Mouse (Mus musculus) gastrocnemius, adult 2 months (tissue): ENCODE results near the gene Kif6. TPM values are rescaled to one million over a fixed set of nuclear protein-coding genes. Genes with fewer than 3 reads are reported as not detected.

Source experiments
- DNase-seq: peaks from one replicate; pipeline ENCODE4 v3.0.0; 2022
- H3K27ac ChIP-seq: fragments of 200-600 bp; 2 replicates; pipeline ENCODE4 v1.8.1; 2022; ENCODE audit warnings: mild to moderate bottlenecking
- H3K4me3 ChIP-seq: fragments of 200-600 bp; 2 replicates; pipeline ENCODE4 v1.8.1; 2022; ENCODE audit warnings: mild to moderate bottlenecking, moderate library complexity
- CTCF ChIP-seq: fragments of 200-600 bp; IDR thresholded peaks from 2 replicates; pipeline ENCODE4 v1.8.1; 2022; ENCODE audit warnings: antibody characterized with exemption, mild to moderate bottlenecking, moderate library complexity
- intact Hi-C: fragments of 180-260 bp; cut with DNase I; formaldehyde crosslinking; loops from one replicate; pipeline ENCODE4 v1.15.1; 2025
- total RNA-seq, 2 experiments: library from RNA; stranded (reverse); gene quantifications; 2 replicates each; pipeline ENCODE4 v1.2.3; 2021

The Kif6 gene
- total RNA-seq, 2 experiments from 2014 or later = not detected

DNA sequence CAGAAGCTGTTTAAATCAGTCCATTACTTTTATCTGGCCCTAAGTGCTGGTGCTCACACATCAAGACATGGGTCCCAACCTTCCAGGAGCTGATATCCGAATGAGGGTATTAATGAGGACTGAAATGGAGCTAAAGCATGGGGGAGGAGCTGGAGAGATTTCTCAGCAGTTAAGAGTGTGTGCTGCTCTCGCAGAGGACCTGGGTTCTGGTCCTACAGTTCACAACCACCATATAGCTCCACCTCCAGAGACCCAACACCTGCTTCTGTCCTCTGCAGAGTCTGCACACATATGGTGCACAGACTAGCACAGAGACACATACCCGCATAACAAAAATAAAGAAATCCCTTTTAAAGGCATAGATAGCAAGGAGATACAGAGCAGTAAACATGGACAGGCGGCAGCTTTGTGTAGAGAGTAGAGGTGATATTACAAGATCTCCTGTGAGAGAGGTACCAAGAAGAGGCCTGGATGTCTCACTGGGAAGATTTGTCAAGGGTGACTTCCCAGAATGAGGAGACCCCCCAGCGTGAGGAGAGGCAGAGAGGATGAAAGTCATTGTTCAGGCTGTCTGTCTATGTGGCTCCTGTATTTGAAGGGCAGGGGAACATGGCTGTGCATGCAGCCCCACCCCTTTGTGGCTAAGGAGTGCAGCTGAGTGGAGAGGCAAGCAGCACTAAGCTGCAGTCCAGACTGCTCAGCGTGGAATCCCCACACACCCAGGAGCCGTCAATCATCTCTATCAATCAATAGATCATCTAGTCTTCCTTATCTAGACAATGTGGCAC lies 173.4 kb downstream of the Kif6 start:
- intact Hi-C loops = no loop called here
- Histone ChIP-seq H3K4me3 (no peak overlapping the region), H3K27ac (no peak overlapping the region)
- no peak for DNase-seq
- no peak for TF ChIP-seq CTCF

DNA sequence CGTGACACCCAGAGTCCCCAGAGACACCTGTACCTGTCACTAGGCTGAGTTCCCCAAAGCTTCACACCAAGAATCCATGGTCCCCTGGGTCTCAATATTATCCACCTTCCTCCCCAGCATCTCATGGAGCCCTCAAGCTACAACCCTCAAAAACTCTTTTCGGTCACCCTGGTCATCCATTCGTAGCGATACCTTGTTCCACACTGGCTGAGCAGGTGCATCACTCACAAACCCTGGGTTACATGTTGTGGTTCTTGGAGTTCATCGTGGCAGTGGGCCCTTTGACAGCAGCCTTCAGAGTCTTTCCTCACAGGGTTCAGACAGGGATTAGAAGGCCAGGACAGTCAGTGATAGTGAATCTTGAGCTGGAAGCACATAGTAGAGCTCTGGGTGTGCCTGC lies 176.6 kb downstream of the Kif6 start:
- no peak for DNase-seq
- no peak for TF ChIP-seq CTCF
- intact Hi-C loops = no loop called here
- Histone ChIP-seq H3K27ac (no peak overlapping the region), H3K4me3 (no peak overlapping the region)

DNA sequence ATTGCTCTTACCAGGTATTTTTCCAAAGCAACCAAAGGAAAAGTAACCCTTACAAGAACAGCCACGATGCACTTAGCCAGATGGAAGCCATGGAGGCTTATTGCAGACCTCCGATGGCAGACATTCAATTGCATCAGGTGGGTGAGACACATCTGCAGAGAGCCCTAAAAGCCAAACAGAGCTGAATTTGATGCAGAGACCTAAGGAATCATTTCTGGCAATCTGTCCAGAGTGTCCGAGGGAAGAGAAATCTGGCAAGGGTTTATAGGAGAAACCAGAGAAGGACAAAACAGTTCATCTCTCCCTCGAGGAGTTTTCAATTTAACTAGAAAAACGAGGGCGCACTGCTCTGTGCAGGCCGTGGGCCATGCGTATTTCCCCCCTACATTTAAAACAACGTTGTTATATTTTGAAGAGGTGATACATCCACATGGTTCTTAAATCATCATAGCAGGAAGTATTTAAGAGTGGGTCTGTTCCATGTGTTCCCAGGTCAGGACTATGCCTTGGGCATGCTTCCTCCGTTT lies 177.3 kb downstream of the Kif6 start:
- H3K4me3 ChIP-seq = no peak overlapping the region
- H3K27ac ChIP-seq = no peak overlapping the region
- intact Hi-C loops = no loop called here
- DNase-seq = no peak
- TF ChIP-seq CTCF = no peak

DNA sequence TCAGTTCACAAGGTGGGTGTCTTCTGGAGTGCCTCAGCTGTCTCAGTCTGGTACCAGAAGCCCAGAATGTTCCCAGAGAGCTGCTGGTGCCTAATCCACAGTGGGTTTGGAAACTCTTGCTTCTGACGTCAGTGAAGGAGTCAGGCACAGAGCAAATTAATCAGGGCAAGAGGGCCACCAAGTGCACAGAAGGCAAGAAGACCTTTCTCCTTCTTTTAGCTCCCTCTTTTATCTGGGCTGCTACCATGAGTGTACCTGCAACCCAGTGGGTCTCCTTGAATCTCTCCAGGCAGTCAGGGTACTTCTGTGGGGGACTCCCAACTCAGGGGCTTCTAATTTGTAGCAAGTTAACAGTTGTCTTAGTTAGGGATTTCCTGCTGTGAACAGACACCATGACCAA lies 178.0 kb downstream of the Kif6 start:
- no peak for TF ChIP-seq CTCF
- H3K4me3 ChIP-seq = no peak overlapping the region
- intact Hi-C loops = no loop called here
- no peak for DNase-seq
- H3K27ac ChIP-seq = no peak overlapping the region

DNA sequence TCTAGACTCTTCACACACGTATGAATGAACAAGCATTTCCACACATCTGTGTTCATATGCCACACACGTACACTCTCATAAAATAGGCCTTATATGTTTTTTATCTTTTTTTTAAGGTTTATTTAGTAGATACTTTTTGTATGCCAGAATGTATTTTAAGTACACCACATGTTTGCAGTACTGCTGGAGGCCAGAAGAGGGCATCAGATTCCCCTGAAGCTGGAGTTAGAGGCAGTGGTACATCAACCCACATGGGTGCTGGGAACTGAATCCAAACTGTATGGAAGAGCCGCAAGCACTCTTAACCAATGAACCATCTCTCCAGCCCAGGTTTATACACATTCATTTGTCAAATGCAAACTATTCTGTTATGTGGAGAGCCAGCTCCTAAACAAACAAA lies 179.0 kb downstream of the Kif6 start:
- Histone ChIP-seq H3K27ac (no peak overlapping the region), H3K4me3 (no peak overlapping the region)
- intact Hi-C loops = no loop called here
- TF ChIP-seq CTCF = no peak
- DNase-seq = no peak

DNA sequence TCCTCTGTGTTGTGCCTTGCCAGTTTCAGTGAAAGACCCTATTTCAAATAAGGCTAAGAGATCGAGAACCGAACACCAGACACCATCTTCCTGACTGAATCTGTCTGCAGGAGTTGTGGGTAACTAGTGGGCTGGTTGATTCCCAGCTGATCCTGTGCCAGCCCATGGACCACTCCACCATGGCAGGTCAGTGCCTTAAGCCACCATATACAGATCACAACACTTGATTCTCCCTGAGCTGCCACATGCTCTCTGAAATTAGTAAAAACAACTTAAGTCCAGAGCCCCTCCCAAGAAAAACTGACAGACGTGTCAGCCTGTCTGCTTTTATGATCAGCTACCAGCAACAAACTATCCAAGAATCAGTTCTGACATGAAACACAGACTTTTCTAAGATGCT lies 180.3 kb downstream of the Kif6 start:
- H3K4me3 ChIP-seq = no peak overlapping the region
- intact Hi-C loops = no loop called here
- H3K27ac ChIP-seq = no peak overlapping the region
- TF ChIP-seq CTCF = no peak
- no peak for DNase-seq

DNA sequence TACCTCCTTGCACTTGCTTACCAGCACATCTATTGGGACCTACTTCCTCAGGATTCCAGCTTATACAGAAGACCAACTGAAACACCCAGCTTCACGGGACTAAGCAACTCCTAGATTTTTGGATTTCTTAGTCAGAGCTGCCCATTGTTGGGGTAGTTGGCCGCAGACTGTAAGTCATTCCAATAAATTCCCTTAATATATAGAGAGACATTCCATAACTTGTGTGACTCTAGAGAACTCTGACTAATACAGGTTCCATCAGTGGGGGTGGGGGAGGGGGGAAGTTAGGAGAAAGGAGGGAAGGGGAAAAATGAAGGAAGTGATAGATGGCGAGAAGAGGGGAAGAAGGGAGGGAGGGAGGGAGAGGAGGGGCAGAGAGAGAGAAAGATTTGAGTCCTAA lies 181.2 kb downstream of the Kif6 start:
- intact Hi-C loops = no loop called here
- TF ChIP-seq CTCF = no peak
- H3K27ac ChIP-seq = no peak overlapping the region

DNA sequence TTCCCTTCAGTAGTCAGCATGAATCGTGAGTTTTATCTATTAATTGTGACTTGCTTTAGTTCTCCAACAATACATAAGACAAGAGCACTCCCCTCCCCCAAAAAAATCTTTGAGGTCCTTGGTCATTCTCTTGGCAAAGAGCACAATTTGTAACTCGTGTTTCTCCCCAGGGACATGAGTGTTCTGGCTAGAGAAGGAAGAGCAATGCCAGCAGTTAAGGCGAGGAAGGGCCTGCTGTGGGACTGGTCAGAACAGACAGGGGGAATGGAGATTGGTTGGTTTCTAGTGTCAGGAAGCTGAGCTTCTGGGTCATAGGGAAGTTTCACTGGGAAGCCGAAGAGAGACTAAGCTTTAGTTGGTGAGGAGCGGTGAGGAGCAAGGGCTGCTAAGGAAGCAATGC lies 184.2 kb downstream of the Kif6 start:
- TF ChIP-seq CTCF = no peak

More for the DNA sequence above, 181.2 kb downstream of the Kif6 start:
- H3K4me3 ChIP-seq = no peak overlapping the region
- DNase-seq = no peak

DNA sequence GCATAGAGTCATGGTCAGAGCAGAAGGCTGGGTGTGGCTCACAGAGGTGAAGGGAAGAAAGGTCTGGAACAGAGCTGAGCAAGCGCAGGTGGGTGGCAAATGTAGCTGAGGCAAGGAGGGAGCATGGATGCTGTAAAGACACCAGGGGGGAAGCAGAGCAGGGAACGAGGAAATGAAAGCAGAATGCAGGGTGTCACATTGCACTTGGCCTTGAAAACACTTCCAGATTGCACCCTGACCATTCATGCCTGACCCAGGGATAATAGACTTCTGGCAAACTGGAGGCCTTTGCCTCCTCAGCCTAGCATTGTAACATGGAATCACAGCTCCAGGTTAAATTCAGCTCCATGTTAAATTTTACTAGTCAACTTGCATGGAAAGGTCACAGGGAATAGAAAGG lies 185.2 kb downstream of the Kif6 start:
- intact Hi-C loops = no loop called here
- TF ChIP-seq CTCF = no peak
- DNase-seq = no peak
- no peak overlapping the region for H3K4me3 ChIP-seq
- H3K27ac ChIP-seq = no peak overlapping the region

More for the DNA sequence above, 184.2 kb downstream of the Kif6 start:
- no peak overlapping the region for H3K4me3 ChIP-seq
- intact Hi-C loops = no loop called here
- DNase-seq = no peak
- H3K27ac ChIP-seq = no peak overlapping the region

DNA sequence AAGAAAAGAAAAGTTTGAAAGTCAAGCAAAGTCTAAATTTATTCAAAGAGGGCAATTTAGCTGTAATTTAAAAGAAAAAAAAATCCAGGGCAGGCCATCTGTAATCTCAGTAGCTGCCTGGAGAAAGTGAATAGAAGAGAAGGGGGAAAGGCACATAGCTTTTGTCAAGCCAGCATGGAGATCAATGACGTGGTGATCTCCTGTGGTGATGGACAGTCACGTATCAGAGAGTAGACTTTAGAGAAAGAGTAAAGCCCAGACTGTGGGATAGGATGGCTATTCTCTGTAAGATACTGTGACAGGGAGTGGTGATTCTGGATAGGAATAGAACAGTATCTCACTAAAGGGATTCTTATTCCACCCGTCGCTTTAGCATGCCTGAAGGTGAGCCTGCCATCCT lies 192.5 kb downstream of the Kif6 start:
- DNase-seq = no peak
- no peak for TF ChIP-seq CTCF
- H3K27ac ChIP-seq = no peak overlapping the region
- intact Hi-C loops = no loop called here
- H3K4me3 ChIP-seq = no peak overlapping the region

DNA sequence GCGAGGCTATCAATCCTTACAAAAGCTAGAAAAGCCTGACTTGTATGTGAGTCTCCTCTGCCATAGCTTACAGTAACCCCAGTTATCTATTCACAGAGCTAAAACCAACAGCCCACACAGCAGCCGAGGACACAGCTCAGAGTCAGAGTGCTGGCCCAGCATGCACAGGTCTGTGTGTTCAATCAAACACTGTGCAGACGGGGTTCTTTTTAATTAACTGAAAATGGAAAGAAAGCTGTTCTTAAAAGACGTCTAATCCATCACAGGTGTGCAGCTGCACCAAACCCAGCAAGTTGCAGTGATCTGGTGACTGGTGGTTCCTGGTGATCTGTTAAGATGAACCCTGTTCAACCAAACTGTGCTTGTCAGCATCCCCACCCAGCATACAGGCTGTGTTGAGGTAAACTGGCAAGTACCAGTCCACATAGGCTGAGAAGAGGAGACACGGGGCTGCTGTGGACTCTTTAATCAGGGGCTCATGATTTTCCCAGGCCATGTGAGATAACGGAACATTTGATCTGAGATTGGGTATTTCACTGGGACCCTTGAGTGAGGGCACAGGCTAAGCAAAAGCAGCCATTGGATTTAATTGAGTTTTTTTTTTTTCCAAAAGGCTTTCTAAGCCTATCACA lies 193.9 kb downstream of the Kif6 start:
- TF ChIP-seq CTCF = no peak
- intact Hi-C loops = no loop called here
- H3K27ac ChIP-seq = no peak overlapping the region
- no peak overlapping the region for H3K4me3 ChIP-seq
- no peak for DNase-seq

DNA sequence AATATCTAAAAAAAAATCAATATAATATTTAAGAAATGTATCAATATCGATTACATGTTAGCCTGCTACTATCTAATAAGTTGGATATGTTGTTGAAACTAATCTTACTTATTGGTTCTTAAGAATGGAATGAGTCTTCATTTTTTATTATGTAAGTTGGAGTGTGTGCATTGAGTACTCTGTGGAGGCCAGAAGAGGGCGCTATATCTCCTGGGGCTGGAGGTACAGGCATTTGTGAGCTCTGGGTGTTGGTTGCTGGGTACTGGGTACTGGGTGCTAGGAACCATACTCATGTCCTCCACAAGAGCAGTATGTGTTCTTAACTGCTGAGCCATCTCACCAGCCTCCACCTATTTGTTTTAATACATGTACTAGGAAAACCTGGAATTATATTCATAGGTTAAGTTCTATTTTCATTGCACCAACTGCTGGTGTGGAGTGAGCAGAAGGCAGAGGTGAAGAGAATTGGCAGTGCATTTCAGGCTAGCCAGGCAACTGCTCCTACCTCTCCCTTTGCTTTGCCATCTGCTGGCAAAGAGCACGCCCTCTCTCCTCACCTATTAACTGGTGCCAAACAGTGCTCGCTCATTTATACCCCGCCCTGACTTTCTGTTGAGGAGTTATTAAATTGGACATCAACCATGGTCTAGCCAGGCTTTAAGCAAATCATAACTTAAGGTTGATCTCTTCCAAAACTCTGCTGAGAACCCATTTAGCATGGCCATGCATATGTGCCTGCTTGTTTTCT lies 199.1 kb downstream of the Kif6 start:
- peak; percentile 35 for TF ChIP-seq CTCF
- Histone ChIP-seq H3K27ac (no peak overlapping the region), H3K4me3 (no peak overlapping the region)
- intact Hi-C loops = no loop called here
- no peak for DNase-seq

DNA sequence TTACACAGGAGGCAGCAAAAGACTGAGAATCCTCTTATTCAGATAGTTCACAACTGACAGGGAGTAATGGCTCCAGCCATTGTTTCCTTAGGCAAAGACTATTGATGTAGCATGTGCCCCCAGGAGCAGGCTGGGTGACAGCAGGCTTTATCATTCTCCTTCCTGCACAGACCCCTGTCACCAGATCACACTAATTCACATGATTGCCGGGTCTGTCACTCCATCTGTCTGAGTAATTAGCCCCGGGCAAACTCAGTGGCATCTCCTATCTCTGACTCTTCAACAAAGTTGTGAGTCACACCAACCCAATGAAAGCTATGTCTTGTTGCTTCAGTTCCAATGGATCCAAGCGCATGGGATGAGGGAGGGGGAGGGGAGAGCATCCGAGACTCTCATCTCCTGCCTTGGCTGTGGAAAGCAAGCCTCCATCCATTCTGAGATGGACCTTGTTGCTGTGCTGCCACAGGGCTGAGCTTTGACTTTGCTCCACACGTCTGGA lies 201.2 kb downstream of the Kif6 start:
- intact Hi-C loops = no loop called here
- DNase-seq = no peak
- Histone ChIP-seq H3K4me3 (no peak overlapping the region), H3K27ac (no peak overlapping the region)
- TF ChIP-seq CTCF = no peak
